Mouse (Mus musculus) stomach, embryonic 16.5 days (tissue): ENCODE data around the gene Myo9b. TPM values are rescaled to one million over a fixed set of nuclear protein-coding genes. Genes with fewer than 3 reads are reported as not detected.
"Not testable (repeated sequence)": the region's sequence is repeated elsewhere in the genome, so short reads cannot be mapped to it uniquely, and the experiment has no call there.

Experiments used
- ATAC-seq: fragments of 200-750 bp; cut with Nextera tagmentation; 2 replicates; pipeline ENCODE4 v1.8.0; 2017; ENCODE audit warnings: moderate number of reproducible peaks, moderate TSS enrichment; ENCODE audit not compliant: insufficient read depth, low FRiP score
- H3K27ac ChIP-seq: fragments of 300-500 bp; sonication (generic); 2 replicates; pipeline ENCODE4 v1.5.1; 2014; ENCODE audit warnings: low read length
- H3K27me3 ChIP-seq: fragments of 300-500 bp; sonication (generic); 2 replicates; pipeline ENCODE4 v1.6.1; 2014; ENCODE audit warnings: low read length, control low read depth, mixed read lengths; ENCODE audit not compliant: control insufficient read depth, insufficient read depth
- H3K36me3 ChIP-seq: fragments of 300-500 bp; sonication (generic); 2 replicates; pipeline ENCODE4 v1.6.1; 2014; ENCODE audit warnings: low read length; ENCODE audit not compliant: control insufficient read depth, insufficient read depth
- H3K4me1 ChIP-seq: fragments of 300-500 bp; sonication (generic); 2 replicates; pipeline ENCODE4 v1.6.1; 2014; ENCODE audit warnings: low read length, control low read depth, mixed read lengths; ENCODE audit not compliant: control insufficient read depth, insufficient read depth
- H3K4me2 ChIP-seq: fragments of 300-500 bp; sonication (generic); 2 replicates; pipeline ENCODE4 v1.6.1; 2014; ENCODE audit warnings: low read depth, low read length, mixed read lengths
- H3K4me3 ChIP-seq: fragments of 300-500 bp; sonication (generic); replicated peaks from 2 replicates; pipeline ENCODE4 v1.5.1; 2014; ENCODE audit warnings: mild to moderate bottlenecking, low read length
- H3K9ac ChIP-seq: fragments of 300-500 bp; sonication (generic); 2 replicates; pipeline ENCODE4 v1.6.1; 2014; ENCODE audit warnings: low read length
- H3K9me3 ChIP-seq: fragments of 300-500 bp; sonication (generic); replicated peaks from 2 replicates; pipeline ENCODE4 v1.6.1; 2016; ENCODE audit warnings: low read length, control low read depth; ENCODE audit not compliant: control insufficient read depth
- WGBS: fragments of 180-500 bp; shearing (Covaris S2); extraction: QIAGEN DNeasy Blood & Tissue Kit; methylation state at CpG from one replicate; pipeline ENCODE4 v1.1.7; 2014; 5-methylcytosine and 5-hydroxymethylcytosine counted together
- polyA plus RNA-seq: library from polyadenylated mRNA; unstranded; fragments of >200 nt; fragmentation: Nextera tagmentation; extraction: Ambion mirVana; gene quantifications from 2 replicates; pipeline ENCODE4 v1.2.1, GENCODE M21; 2015

Myo9b gene
- polyA plus RNA-seq, 1 experiment from 2014 or later: 19.1 TPM

DNA sequence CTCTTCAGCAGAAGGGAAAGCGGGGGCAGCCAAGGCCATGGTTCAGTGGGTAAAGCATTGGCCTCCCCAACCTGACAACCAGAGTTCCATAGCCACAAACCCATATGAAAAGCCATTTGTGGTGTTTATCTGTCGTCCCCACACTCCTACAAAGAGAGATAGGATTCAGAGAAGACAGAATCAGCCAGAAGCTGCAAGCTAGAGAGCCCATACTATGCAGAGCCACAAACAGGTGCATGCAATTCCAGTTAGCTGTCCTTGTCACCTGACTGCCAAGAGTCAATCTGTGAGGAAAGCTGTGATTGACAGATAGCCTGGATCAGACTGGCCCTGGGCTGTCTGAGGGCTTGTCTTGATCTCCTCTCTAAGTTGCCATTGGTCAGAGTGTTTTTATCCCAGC is 47.2 kb downstream of the Myo9b start:
- H3K9ac ChIP-seq, H3K4me2 ChIP-seq, ATAC-seq, H3K9me3 ChIP-seq, H3K4me3 ChIP-seq, H3K4me1 ChIP-seq, H3K27me3 ChIP-seq, H3K27ac ChIP-seq: not testable (repeated sequence)
- WGBS: 88% methylated on average over 2 of the region's 2 CpGs
- H3K36me3 ChIP-seq: peaks cover 18% of the 10 kb centered on the region

DNA sequence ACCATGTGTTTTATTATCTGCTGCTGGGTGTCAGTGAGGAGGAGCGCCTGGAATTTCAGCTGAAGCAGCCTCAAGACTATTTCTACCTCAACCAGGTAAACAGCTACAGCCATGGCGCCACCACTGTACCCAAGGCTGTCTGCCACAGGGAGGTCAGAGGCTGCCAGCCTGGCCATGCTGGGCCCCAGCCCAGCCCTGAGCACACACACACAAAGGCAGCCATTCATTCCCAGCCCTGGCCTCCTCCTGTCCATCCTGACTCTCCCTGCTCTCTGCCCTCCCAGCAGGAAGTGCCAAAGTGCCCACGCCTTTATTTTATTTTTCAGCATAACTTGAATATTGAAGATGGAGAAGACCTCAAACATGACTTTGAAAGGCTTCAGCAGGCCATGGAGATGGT is 50.4 kb downstream of the Myo9b start:
- H3K27me3 ChIP-seq: no peaks in the 10 kb centered on the region
- no peak overlapping the region for H3K4me3 ChIP-seq
- ATAC-seq: no peak
- WGBS: 83% methylated on average over 3 of the region's 3 CpGs
- no peaks in the 10 kb centered on the region for H3K9me3 ChIP-seq
- no peak overlapping the region for H3K27ac ChIP-seq
- no peaks in the 10 kb centered on the region for H3K4me1 ChIP-seq
- H3K9ac ChIP-seq: no peak overlapping the region
- no peak overlapping the region for H3K4me2 ChIP-seq
- H3K36me3 ChIP-seq: peaks cover 15% of the 10 kb centered on the region; the same call in 1 of the 2 replicates

GRCm38 (mm10) chr8:71324848-71325247 is 52.3 kb downstream of the Myo9b start:
- 85% methylated on average over 1 of the region's 1 CpGs for WGBS
- H3K36me3 ChIP-seq: peaks cover 13% of the 10 kb centered on the region; the same call in 1 of the 2 replicates
- H3K9me3 ChIP-seq: no peaks in the 10 kb centered on the region
- ATAC-seq: no peak
- no peaks in the 10 kb centered on the region for H3K4me1 ChIP-seq
- no peak overlapping the region for H3K4me2 ChIP-seq
- no peak overlapping the region for H3K27ac ChIP-seq
- H3K27me3 ChIP-seq: no peaks in the 10 kb centered on the region
- H3K9ac ChIP-seq: no peak overlapping the region
- no peak overlapping the region for H3K4me3 ChIP-seq

DNA sequence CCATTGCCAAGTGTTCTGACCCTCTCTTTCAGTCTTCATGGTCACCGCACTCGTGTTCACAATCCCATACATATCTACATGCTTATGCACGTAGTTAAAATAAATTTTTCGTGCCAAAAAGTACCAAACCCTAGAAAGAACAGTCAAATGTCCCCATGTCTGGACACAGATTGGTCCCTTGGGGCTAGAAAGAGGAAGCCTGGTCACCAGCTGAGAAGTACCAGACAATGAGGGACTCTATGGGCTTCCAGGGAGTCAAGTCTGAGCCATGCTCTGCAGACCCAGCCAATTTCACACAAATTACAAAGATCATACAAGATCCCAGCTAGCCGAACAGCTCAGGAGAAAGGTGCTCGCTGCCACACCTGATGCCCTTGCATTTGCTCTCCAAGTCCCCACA is 65.3 kb downstream of the Myo9b start:
- not testable (repeated sequence) for H3K27me3 ChIP-seq, H3K4me2 ChIP-seq, H3K4me3 ChIP-seq, H3K36me3 ChIP-seq, H3K4me1 ChIP-seq, H3K27ac ChIP-seq, ATAC-seq, H3K9me3 ChIP-seq, H3K9ac ChIP-seq
- 93% methylated on average over 6 of the region's 6 CpGs for WGBS

DNA sequence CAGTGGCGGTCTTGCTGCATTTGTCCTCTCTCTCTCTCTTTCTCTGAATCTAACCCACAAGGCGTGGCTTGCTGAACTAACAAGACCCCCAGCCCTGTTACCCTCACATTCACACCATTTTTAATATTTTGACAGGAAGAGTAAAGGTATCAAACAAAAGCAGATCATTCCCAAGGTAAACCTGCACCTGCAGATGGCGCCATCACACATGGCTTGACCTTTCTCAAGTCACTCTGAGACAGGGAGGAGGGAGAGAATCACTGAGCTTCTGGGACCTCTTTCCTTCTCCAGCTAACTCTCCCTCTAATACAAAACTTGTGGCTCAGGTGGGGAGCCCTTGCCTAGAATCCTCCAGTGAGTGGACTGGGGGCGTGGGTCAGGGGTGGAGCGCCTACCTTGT is 68.1 kb downstream of the Myo9b start:
- Histone ChIP-seq H3K4me2 (no peak overlapping the region), H3K4me1 (no peaks in the 10 kb centered on the region), H3K9me3 (no peaks in the 10 kb centered on the region), H3K27me3 (no peaks in the 10 kb centered on the region), H3K27ac (no peak overlapping the region), H3K9ac (no peak overlapping the region), H3K4me3 (no peak overlapping the region), H3K36me3 (0 out of 2 replicates have a peak, but pooled peaks cover 15% of the 10 kb centered on the region)
- WGBS: 71% methylated on average over 5 of the region's 5 CpGs
- no peak for ATAC-seq

- Histone ChIP-seq H3K4me1 (no peaks in the 10 kb centered on the region), H3K4me2 (no peak overlapping the region), H3K9me3 (no peaks in the 10 kb centered on the region), H3K27ac (no peak overlapping the region), H3K4me3 (no peak overlapping the region), H3K27me3 (no peaks in the 10 kb centered on the region), H3K9ac (no peak overlapping the region), H3K36me3 (peaks cover 32% of the 10 kb centered on the region)
- WGBS: 74% methylated on average over 1 of the region's 1 CpGs
- ATAC-seq: no peak
These were observed 74.1 kb downstream of the Myo9b start for GRCm38 (mm10) chr8:71346581-71346980.

DNA sequence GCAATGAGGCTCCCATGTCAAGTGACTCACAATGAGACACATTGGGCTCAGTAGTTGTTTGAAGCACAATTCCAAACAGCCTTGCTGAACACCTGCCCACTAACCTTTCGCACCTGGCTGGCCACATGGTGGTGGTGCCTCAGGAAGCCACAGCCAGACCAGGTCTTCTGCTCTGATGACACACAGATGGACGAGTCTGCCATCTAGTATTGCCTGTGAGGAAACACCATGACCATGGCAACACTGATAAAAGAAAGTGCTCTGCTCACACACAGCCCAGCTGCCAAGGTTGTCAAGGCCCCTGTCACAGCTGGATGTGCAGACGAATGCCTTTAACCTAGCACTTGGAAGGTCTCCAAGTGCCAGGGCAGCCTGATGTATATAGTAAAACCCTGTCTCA is 78.6 kb downstream of the Myo9b start:
- ATAC-seq: no peak
- WGBS: 59% methylated on average over 3 of the region's 3 CpGs
- no peak overlapping the region for H3K4me3 ChIP-seq
- no peaks in the 10 kb centered on the region for H3K9me3 ChIP-seq
- H3K27ac ChIP-seq: no peak overlapping the region
- no peak overlapping the region for H3K9ac ChIP-seq
- H3K4me1 ChIP-seq: no peaks in the 10 kb centered on the region
- H3K36me3 ChIP-seq: peaks cover 26% of the 10 kb centered on the region
- no peaks in the 10 kb centered on the region for H3K27me3 ChIP-seq
- no peak overlapping the region for H3K4me2 ChIP-seq

GRCm38 (mm10) chr8:71351520-71351919 is 79.0 kb downstream of the Myo9b start:
- Histone ChIP-seq H3K27me3 (no peaks in the 10 kb centered on the region), H3K9ac (no peak overlapping the region), H3K4me3 (no peak overlapping the region), H3K9me3 (no peaks in the 10 kb centered on the region), H3K4me2 (no peak overlapping the region), H3K36me3 (peaks cover 28% of the 10 kb centered on the region), H3K27ac (no peak overlapping the region), H3K4me1 (no peaks in the 10 kb centered on the region)
- ATAC-seq: no peak
- 89% methylated on average over 1 of the region's 1 CpGs for WGBS

DNA sequence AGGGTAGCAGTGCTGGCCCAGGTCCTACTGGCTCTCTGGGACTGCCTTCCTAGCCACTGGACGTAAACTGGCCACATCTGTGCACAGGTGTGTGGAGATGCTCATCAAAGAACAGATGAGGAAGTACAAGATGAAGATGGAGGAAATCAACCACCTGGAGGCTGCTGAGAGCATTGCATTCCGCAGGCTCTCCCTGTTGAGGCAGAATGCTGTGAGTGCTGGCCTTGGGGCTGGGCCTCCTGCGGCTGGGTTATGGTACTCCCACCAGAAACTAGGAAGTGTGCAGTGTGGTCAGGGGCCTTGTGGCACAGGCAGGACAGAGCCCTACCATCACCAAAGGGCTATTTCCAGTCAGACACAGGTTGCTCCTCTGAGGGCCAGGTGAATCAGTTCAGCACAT is 85.5 kb downstream of the Myo9b start:
- no peaks in the 10 kb centered on the region for H3K9me3 ChIP-seq
- H3K4me3 ChIP-seq: no peak overlapping the region
- peaks cover 25% of the 10 kb centered on the region for H3K36me3 ChIP-seq
- ATAC-seq: no peak
- no peaks in the 10 kb centered on the region for H3K4me1 ChIP-seq
- H3K27me3 ChIP-seq: no peaks in the 10 kb centered on the region
- no peak overlapping the region for H3K9ac ChIP-seq
- WGBS: 75% methylated on average over 3 of the region's 3 CpGs
- H3K27ac ChIP-seq: no peak overlapping the region
- H3K4me2 ChIP-seq: no peak overlapping the region
